Mouse (Mus musculus): ENCODE results near the gene Gm20388. TPM values are rescaled to one million over a fixed set of nuclear protein-coding genes. Genes with fewer than 3 reads are reported as not detected.
A peak's percentile ranks its signal among the peaks of the same experiment; 100 is the strongest.

The Gm20388 gene
- polyA plus RNA-seq, 1 experiment from 2014 or later: 12.4 TPM

DNA sequence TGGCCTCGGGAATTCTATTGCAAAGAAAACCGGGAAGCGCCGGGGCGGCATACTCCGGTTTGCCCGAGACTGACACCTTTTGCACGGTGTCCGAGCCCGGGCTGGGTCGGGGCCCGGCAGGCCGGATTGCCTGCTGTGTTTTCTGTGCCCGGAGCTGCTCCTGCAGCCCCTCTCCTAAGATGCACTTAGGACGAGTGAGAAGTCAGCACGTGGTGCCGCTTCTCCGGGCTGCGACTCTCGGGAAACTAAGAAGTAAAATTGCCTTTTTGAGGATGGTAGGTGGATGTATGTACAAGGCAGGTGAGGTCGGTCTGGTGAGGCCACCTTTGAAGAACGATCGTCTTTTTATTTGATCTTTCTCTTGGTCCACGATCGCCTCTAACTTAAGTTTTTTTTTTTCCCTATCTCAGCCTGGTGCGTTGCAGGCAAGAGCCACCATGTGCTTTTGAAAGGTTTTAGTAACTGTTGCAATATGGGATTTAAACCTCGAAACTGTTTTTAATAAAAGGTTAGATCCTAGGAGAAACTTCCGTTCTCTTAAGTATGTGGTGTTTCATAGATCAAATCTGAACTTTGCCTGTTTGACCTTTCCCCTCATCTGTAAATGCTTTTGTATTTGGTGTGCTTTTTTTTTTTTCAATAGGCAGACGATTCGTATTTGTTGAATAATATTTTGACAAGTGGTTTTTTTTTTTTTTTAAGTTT lies 769 bp downstream of the Gm20388 start:
- Histone ChIP-seq H3K9me3 (ENCODE audit: control insufficient read depth, low read length) (no peaks in the 10 kb centered on the region), H3K4me1 (ENCODE audit: control insufficient read depth, insufficient read depth, low read depth, low read length) (peaks cover 43% of the 10 kb centered on the region), H3K27me3 (replicated peaks; ENCODE audit: control insufficient read depth, insufficient read depth, low read length) (no peaks in the 10 kb centered on the region), H3K4me3 (ENCODE audit: low read length) (peak overlapping the region; percentile 87), H3K27ac (ENCODE audit: low read depth, low read length) (peak overlapping the region; percentile 94), H3K9ac (ENCODE audit: low read depth, low read length) (peak overlapping the region; percentile 96), H3K4me2 (ENCODE audit: low read length) (peak overlapping the region; percentile 77), H3K36me3 (ENCODE audit: control insufficient read depth, insufficient read depth, low read length) (no peaks in the 10 kb centered on the region)
- WGBS: under 1% methylated on average over 30 of the region's 30 CpGs
- ATAC-seq: peak; percentile 74

DNA sequence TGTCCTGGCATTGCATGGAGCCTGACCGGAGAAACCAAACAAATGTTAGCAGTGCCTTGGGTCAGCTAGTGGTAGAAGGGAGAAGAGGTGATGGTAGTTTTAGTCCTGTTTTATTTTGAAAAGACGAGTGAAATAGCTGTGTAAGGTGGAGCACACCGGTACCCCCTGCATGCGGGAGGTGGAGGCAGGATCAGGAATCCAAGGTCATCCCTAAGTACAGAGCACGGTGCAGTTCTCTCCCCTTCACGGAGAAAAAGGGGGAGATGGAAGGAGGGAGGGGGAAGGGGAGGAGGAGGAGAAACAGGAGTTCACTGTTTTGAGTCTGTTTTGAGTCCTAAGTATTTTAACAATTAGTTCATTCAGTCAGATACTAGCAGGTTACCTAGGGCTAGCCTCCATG lies 2.0 kb downstream of the Gm20388 start:
- Histone ChIP-seq H3K36me3 (ENCODE audit: control insufficient read depth, insufficient read depth, low read length) (no peaks in the 10 kb centered on the region), H3K9ac (ENCODE audit: low read depth, low read length) (no peak overlapping the region), H3K27me3 (replicated peaks; ENCODE audit: control insufficient read depth, insufficient read depth, low read length) (no peaks in the 10 kb centered on the region), H3K9me3 (ENCODE audit: control insufficient read depth, low read length) (no peaks in the 10 kb centered on the region), H3K27ac (ENCODE audit: low read depth, low read length) (no peak overlapping the region), H3K4me2 (ENCODE audit: low read length) (peak overlapping the region; percentile 77), H3K4me1 (ENCODE audit: control insufficient read depth, insufficient read depth, low read depth, low read length) (peaks cover 43% of the 10 kb centered on the region), H3K4me3 (ENCODE audit: low read length) (peak overlapping the region; percentile 87)
- ATAC-seq: no peak
- 41% methylated on average over 6 of the region's 6 CpGs for WGBS

DNA sequence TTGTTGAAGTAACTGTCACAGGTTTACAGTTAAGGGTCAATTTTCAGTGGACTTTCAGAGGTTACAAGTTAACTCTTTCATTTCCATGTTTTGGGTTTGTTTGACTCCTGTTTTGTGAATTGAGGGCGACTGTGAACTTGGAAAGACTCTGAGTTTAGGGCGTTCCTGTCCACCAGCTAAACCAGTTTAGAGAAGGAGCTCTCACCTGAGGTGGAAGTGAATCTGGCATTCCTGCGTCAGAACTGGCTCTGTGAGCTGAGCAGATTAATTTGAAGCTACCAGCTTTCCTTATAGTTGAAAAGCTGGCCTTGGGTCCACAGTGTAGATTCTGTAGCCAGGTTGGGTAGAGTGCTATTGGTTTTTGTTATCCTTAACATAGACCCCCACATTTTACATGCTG lies 2.5 kb downstream of the Gm20388 start:
- Histone ChIP-seq H3K9ac (ENCODE audit: low read depth, low read length) (no peak overlapping the region), H3K4me1 (ENCODE audit: control insufficient read depth, insufficient read depth, low read depth, low read length) (peaks cover 43% of the 10 kb centered on the region)

DNA sequence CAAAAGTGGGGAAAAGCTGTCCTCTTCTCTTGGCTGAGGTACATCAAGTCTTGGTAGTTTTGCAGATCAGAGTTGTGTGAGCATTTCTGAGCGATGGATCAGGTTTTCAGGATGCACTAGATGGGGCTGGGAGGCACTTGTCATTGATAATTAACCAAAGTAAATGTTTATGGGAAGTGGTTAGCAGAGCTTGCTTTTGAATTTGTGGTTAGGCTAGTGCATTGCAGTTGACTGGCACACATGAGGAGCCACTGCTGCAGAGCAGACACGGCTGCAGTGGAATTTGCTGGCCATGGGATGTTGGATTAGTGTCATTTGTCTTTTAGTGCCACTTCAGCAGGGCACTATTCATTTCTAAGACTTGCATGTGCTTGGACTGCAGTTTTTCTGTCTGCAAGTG lies 3.5 kb downstream of the Gm20388 start:
- no peaks in the 10 kb centered on the region for H3K36me3 ChIP-seq (ENCODE audit: control insufficient read depth, insufficient read depth, low read length)
- WGBS: 61% methylated on average over 2 of the region's 2 CpGs
- H3K27ac ChIP-seq (ENCODE audit: low read depth, low read length): no peak overlapping the region
- no peak overlapping the region for H3K9ac ChIP-seq (ENCODE audit: low read depth, low read length)
- no peak overlapping the region for H3K4me2 ChIP-seq (ENCODE audit: low read length)
- no peaks in the 10 kb centered on the region for H3K9me3 ChIP-seq (ENCODE audit: control insufficient read depth, low read length)
- H3K4me3 ChIP-seq (ENCODE audit: low read length): no peak overlapping the region
- H3K4me1 ChIP-seq (ENCODE audit: control insufficient read depth, insufficient read depth, low read depth, low read length): peaks cover 43% of the 10 kb centered on the region
- ATAC-seq: no peak
- H3K27me3 ChIP-seq (replicated peaks; ENCODE audit: control insufficient read depth, insufficient read depth, low read length): no peaks in the 10 kb centered on the region

More for the DNA sequence above, 2.5 kb downstream of the Gm20388 start:
- H3K4me3 ChIP-seq (ENCODE audit: low read length): no peak overlapping the region
- no peaks in the 10 kb centered on the region for H3K27me3 ChIP-seq (replicated peaks; ENCODE audit: control insufficient read depth, insufficient read depth, low read length)
- ATAC-seq: no peak
- H3K36me3 ChIP-seq (ENCODE audit: control insufficient read depth, insufficient read depth, low read length): no peaks in the 10 kb centered on the region
- H3K27ac ChIP-seq (ENCODE audit: low read depth, low read length): no peak overlapping the region
- H3K4me2 ChIP-seq (ENCODE audit: low read length): peak overlapping the region; percentile 77
- WGBS: 75% methylated on average over 3 of the region's 3 CpGs
- no peaks in the 10 kb centered on the region for H3K9me3 ChIP-seq (ENCODE audit: control insufficient read depth, low read length)

- H3K4me3 ChIP-seq (ENCODE audit: low read length): no peak overlapping the region
- peaks cover 38% of the 10 kb centered on the region for H3K4me1 ChIP-seq (ENCODE audit: control insufficient read depth, insufficient read depth, low read depth, low read length)
- no peak overlapping the region for H3K4me2 ChIP-seq (ENCODE audit: low read length)
- no peak overlapping the region for H3K9ac ChIP-seq (ENCODE audit: low read depth, low read length)
- 96% methylated on average over 4 of the region's 4 CpGs for WGBS
- H3K9me3 ChIP-seq (ENCODE audit: control insufficient read depth, low read length): no peaks in the 10 kb centered on the region
- H3K27me3 ChIP-seq (replicated peaks; ENCODE audit: control insufficient read depth, insufficient read depth, low read length): no peaks in the 10 kb centered on the region
- ATAC-seq: no peak
- no peak overlapping the region for H3K27ac ChIP-seq (ENCODE audit: low read depth, low read length)
- no peaks in the 10 kb centered on the region for H3K36me3 ChIP-seq (ENCODE audit: control insufficient read depth, insufficient read depth, low read length)
These were observed 4.7 kb downstream of the Gm20388 start for GRCm38 (mm10) chr8:119915298-119915697.

DNA sequence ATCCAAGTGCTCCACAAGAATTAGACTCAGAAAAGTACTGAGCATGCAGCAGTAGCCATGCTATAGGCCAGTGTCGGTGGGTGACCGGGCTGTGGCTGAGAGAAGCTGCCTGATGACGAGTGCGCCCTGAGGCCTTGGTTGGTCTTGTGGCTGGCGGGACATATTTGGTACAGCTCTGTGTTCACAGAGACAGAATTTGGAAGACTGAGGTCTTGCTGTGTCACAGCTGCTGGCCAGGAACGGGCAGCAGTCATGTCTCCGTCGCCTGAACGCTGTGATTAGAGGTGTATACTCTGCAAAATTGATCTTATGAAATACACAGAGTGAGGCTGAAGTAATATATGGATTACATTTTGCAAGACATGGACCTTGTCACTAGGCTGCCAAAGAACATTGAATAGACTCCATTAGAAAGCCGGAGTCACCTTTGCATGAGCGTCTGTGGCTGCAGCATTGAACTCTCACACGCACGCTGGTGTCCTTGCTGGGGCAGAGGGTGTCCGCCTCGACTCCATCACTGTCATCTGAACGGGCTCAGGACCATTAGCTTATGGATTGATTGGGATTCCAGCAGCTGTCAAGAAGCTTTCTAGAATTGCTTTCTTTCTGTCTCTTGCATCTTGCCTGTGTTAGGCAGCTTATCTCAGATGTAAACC lies 5.7 kb downstream of the Gm20388 start:
- ATAC-seq: no peak
- Histone ChIP-seq H3K4me3 (ENCODE audit: low read length) (no peak overlapping the region), H3K9ac (ENCODE audit: low read depth, low read length) (no peak overlapping the region), H3K9me3 (ENCODE audit: control insufficient read depth, low read length) (no peaks in the 10 kb centered on the region), H3K36me3 (ENCODE audit: control insufficient read depth, insufficient read depth, low read length) (no peaks in the 10 kb centered on the region), H3K4me2 (ENCODE audit: low read length) (no peak overlapping the region), H3K27me3 (replicated peaks; ENCODE audit: control insufficient read depth, insufficient read depth, low read length) (no peaks in the 10 kb centered on the region), H3K27ac (ENCODE audit: low read depth, low read length) (no peak overlapping the region), H3K4me1 (ENCODE audit: control insufficient read depth, insufficient read depth, low read depth, low read length) (peaks cover 38% of the 10 kb centered on the region)
- 78% methylated on average over 16 of the region's 16 CpGs for WGBS

- Histone ChIP-seq H3K4me3 (ENCODE audit: low read length) (no peak overlapping the region), H3K9ac (ENCODE audit: low read depth, low read length) (no peak overlapping the region), H3K27me3 (replicated peaks; ENCODE audit: control insufficient read depth, insufficient read depth, low read length) (no peaks in the 10 kb centered on the region), H3K4me2 (ENCODE audit: low read length) (no peak overlapping the region), H3K4me1 (ENCODE audit: control insufficient read depth, insufficient read depth, low read depth, low read length) (peaks cover 28% of the 10 kb centered on the region), H3K36me3 (ENCODE audit: control insufficient read depth, insufficient read depth, low read length) (no peaks in the 10 kb centered on the region), H3K9me3 (ENCODE audit: control insufficient read depth, low read length) (no peaks in the 10 kb centered on the region), H3K27ac (ENCODE audit: low read depth, low read length) (no peak overlapping the region)
- 95% methylated on average over 3 of the region's 3 CpGs for WGBS
- no peak for ATAC-seq
These were observed 6.8 kb downstream of the Gm20388 start for GRCm38 (mm10) chr8:119917415-119917814.

DNA sequence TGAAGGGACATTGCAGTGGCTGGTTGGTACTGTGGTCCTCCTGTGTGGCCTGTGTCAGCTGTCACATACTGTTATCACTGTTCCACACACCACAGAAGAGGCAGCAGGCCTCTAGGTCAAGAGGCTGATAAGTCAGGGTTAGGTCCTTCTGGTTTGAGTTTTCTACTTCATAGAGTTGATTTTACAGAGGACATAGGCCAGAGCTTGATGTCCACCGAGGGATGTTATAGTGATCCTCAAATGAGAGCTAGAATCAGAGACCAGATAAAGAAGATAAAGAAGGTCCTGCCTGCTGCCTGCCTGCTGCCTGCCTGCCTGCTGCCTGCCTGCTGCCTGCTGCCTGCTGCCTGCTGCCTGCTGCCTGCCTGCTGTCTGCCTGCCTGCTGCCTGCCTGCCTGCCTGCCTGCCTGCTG lies 7.5 kb downstream of the Gm20388 start:
- no peak overlapping the region for H3K9ac ChIP-seq (ENCODE audit: low read depth, low read length)
- H3K27me3 ChIP-seq (replicated peaks; ENCODE audit: control insufficient read depth, insufficient read depth, low read length): no peaks in the 10 kb centered on the region
- no peak overlapping the region for H3K27ac ChIP-seq (ENCODE audit: low read depth, low read length)
- H3K4me2 ChIP-seq (ENCODE audit: low read length): no peak overlapping the region
- H3K36me3 ChIP-seq (ENCODE audit: control insufficient read depth, insufficient read depth, low read length): no peaks in the 10 kb centered on the region
- 100% methylated on average over 1 of the region's 1 CpGs for WGBS
- no peak overlapping the region for H3K4me3 ChIP-seq (ENCODE audit: low read length)
- ATAC-seq: no peak
- no peaks in the 10 kb centered on the region for H3K9me3 ChIP-seq (ENCODE audit: control insufficient read depth, low read length)
- peaks cover 21% of the 10 kb centered on the region for H3K4me1 ChIP-seq (ENCODE audit: control insufficient read depth, insufficient read depth, low read depth, low read length)

- WGBS: 62% methylated on average over 5 of the region's 5 CpGs
- Histone ChIP-seq H3K27ac (ENCODE audit: low read depth, low read length) (no peak overlapping the region), H3K9ac (ENCODE audit: low read depth, low read length) (no peak overlapping the region), H3K36me3 (ENCODE audit: control insufficient read depth, insufficient read depth, low read length) (no peaks in the 10 kb centered on the region), H3K4me1 (ENCODE audit: control insufficient read depth, insufficient read depth, low read depth, low read length) (no peaks in the 10 kb centered on the region; the same call in none of the 2 replicates), H3K9me3 (ENCODE audit: control insufficient read depth, low read length) (no peaks in the 10 kb centered on the region), H3K4me2 (ENCODE audit: low read length) (no peak overlapping the region), H3K4me3 (ENCODE audit: low read length) (no peak overlapping the region), H3K27me3 (replicated peaks; ENCODE audit: control insufficient read depth, insufficient read depth, low read length) (no peaks in the 10 kb centered on the region)
- no peak for ATAC-seq
These were observed 12.6 kb downstream of the Gm20388 start for GRCm38 (mm10) chr8:119923259-119923658.
